Mouse (Mus musculus) ES-CJ7 (cell line): ENCODE results near the gene Ugt1a8.
"Not testable (repeated sequence)": the region's sequence is repeated elsewhere in the genome, so short reads cannot be mapped to it uniquely, and the experiment has no call there.

Experiments used
- DNase-seq: peaks from one replicate; pipeline ENCODE4 v3.0.0; 2011; ENCODE audit warnings: low read depth, low spot score

Gene Ugt1a8

GRCm38 (mm10) chr1:88087513-88087912 is at the start of gene Ugt1a8:
TSS of gene Ugt1a8 (plus strand) at chr1:88087813.
- no peak for DNase-seq

GRCm38 (mm10) chr1:88043044-88043443 is 44.6 kb upstream of the Ugt1a8 start:
- DNase-seq = not testable (repeated sequence)

- DNase-seq = not testable (repeated sequence)
Observed at GRCm38 (mm10) chr1:88044832-88045437, 42.7 kb upstream of the Ugt1a8 start.

GRCm38 (mm10) chr1:88047408-88047807 is 40.2 kb upstream of the Ugt1a8 start:
- not testable (repeated sequence) for DNase-seq

GRCm38 (mm10) chr1:88055088-88055487 is 32.5 kb upstream of the Ugt1a8 start, which contains the start of gene Ugt1a10:
TSS of gene Ugt1a10 (plus strand) at chr1:88055388.
- no peak for DNase-seq

- not testable (repeated sequence) for DNase-seq
Observed at GRCm38 (mm10) chr1:88066472-88067102, 21.0 kb upstream of the Ugt1a8 start.

- no peak for DNase-seq
Observed at GRCm38 (mm10) chr1:88070495-88070894, 17.1 kb upstream of the Ugt1a8 start, which contains the start of gene Ugt1a9. TSS of gene Ugt1a9 (plus strand) at chr1:88070800.

- DNase-seq = no peak
Observed at GRCm38 (mm10) chr1:88070902-88071301, 16.7 kb upstream of the Ugt1a8 start.

- no peak for DNase-seq
Observed at GRCm38 (mm10) chr1:88074471-88074870, 13.1 kb upstream of the Ugt1a8 start.

GRCm38 (mm10) chr1:88077128-88077527 is 10.5 kb upstream of the Ugt1a8 start:
- DNase-seq = no peak

GRCm38 (mm10) chr1:88081670-88082069 is 5.9 kb upstream of the Ugt1a8 start:
- no peak for DNase-seq

- no peak for DNase-seq
Observed at GRCm38 (mm10) chr1:88086125-88086524, 1.5 kb upstream of the Ugt1a8 start.

- DNase-seq = no peak
Observed at GRCm38 (mm10) chr1:88092341-88092740, 4.7 kb downstream of the Ugt1a8 start.

- DNase-seq = peak; percentile 43
Observed at GRCm38 (mm10) chr1:88094270-88094676, 6.7 kb downstream of the Ugt1a8 start.

- DNase-seq = no peak
Observed at GRCm38 (mm10) chr1:88094941-88095492, 7.4 kb downstream of the Ugt1a8 start, which contains the start of gene Ugt1a7c. TSS of gene Ugt1a7c (plus strand) at chr1:88095062.

GRCm38 (mm10) chr1:88098546-88098945 is 10.9 kb downstream of the Ugt1a8 start:
- DNase-seq = not testable (repeated sequence)

GRCm38 (mm10) chr1:88099691-88100090 is 12.1 kb downstream of the Ugt1a8 start:
- not testable (repeated sequence) for DNase-seq

- not testable (repeated sequence) for DNase-seq
Observed at GRCm38 (mm10) chr1:88103019-88103418, 15.4 kb downstream of the Ugt1a8 start, which contains the start of gene Ugt1a6b. TSS of gene Ugt1a6b (plus strand) at chr1:88103252.

GRCm38 (mm10) chr1:88103697-88104468 is 16.3 kb downstream of the Ugt1a8 start:
- not testable (repeated sequence) for DNase-seq

GRCm38 (mm10) chr1:88104667-88105430 is 17.2 kb downstream of the Ugt1a8 start:
- no peak for DNase-seq

- DNase-seq = no peak
Observed at GRCm38 (mm10) chr1:88105656-88106055, 18.0 kb downstream of the Ugt1a8 start.
